Mouse (Mus musculus): Measurements from ENCODE around the gene Pate4. TPM values are rescaled to one million over a fixed set of nuclear protein-coding genes. Genes with fewer than 3 reads are reported as not detected.
"Not testable (repeated sequence)": the region's sequence is repeated elsewhere in the genome, so short reads cannot be mapped to it uniquely, and the experiment has no call there.

Pate4 gene
- not detected in 2 replicates for polyA plus RNA-seq (2014; fragmentation: Nextera tagmentation; extraction: Ambion mirVana)

GRCm38 (mm10) chr9:35611841-35612240 lies at the start of gene Pate4:
Pate4 (minus strand) TSS chr9:35611941.
- Histone ChIP-seq H3K4me3 (replicated peaks; ENCODE audit: low read depth, low read length) (no peak within 1 kb of the TSS), H3K36me3 (ENCODE audit: control insufficient read depth, insufficient read depth, low read length) (no peaks in the 10 kb centered on the region), H3K4me2 (ENCODE audit: low read length) (no peak within 1 kb of the TSS), H3K9me3 (ENCODE audit: control insufficient read depth, low read length) (no peaks in the 10 kb centered on the region), H3K9ac (replicated peaks; ENCODE audit: low read length) (no peak within 1 kb of the TSS), H3K27me3 (ENCODE audit: control insufficient read depth, insufficient read depth, low read length) (no peaks in the 10 kb centered on the region), H3K27ac (replicated peaks; ENCODE audit: low read depth, low read length) (no peak within 1 kb of the TSS), H3K4me1 (ENCODE audit: control insufficient read depth, insufficient read depth, low read length) (no peaks in the 10 kb centered on the region)
- DNase-seq (no peak), ATAC-seq (ENCODE audit: low FRiP score, low TSS enrichment) (no peak)
- 92% methylated on average over 1 of the region's 1 CpGs for WGBS

- H3K27me3 ChIP-seq (ENCODE audit: control insufficient read depth, insufficient read depth, low read length) = no peaks in the 10 kb centered on the region
- no peak within 1 kb of the TSS for H3K4me2 ChIP-seq (ENCODE audit: low read length)
- no peaks in the 10 kb centered on the region for H3K9me3 ChIP-seq (ENCODE audit: control insufficient read depth, low read length)
- no peak within 1 kb of the TSS for H3K9ac ChIP-seq (replicated peaks; ENCODE audit: low read length)
- no peaks in the 10 kb centered on the region for H3K4me1 ChIP-seq (ENCODE audit: control insufficient read depth, insufficient read depth, low read length)
- no peak within 1 kb of the TSS for H3K4me3 ChIP-seq (replicated peaks; ENCODE audit: low read depth, low read length)
- no peak within 1 kb of the TSS for H3K27ac ChIP-seq (replicated peaks; ENCODE audit: low read depth, low read length)
- no peaks in the 10 kb centered on the region for H3K36me3 ChIP-seq (ENCODE audit: control insufficient read depth, insufficient read depth, low read length)
- DNase-seq (no peak), ATAC-seq (ENCODE audit: low FRiP score, low TSS enrichment) (no peak)
- WGBS = 73% methylated on average over 1 of the region's 1 CpGs
These were observed 36.4 kb upstream of the Pate4 start, which contains the start of gene Pate3 for GRCm38 (mm10) chr9:35648102-35648501. Pate3 (minus strand) TSS chr9:35648202.

GRCm38 (mm10) chr9:35632981-35633380 lies 21.2 kb upstream of the Pate4 start:
- ATAC-seq (ENCODE audit: low FRiP score, low TSS enrichment) = no peak
- WGBS = 77% methylated on average over 1 of the region's 1 CpGs
- H3K9ac ChIP-seq (replicated peaks; ENCODE audit: low read length) = no peak overlapping the region

GRCm38 (mm10) chr9:35616784-35617183 lies 5.0 kb upstream of the Pate4 start:
- H3K9ac ChIP-seq (replicated peaks; ENCODE audit: low read length); DNase-seq; H3K27me3 ChIP-seq (ENCODE audit: control insufficient read depth, insufficient read depth, low read length); H3K36me3 ChIP-seq (ENCODE audit: control insufficient read depth, insufficient read depth, low read length); H3K4me1 ChIP-seq (ENCODE audit: control insufficient read depth, insufficient read depth, low read length); H3K4me2 ChIP-seq (ENCODE audit: low read length); H3K4me3 ChIP-seq (replicated peaks; ENCODE audit: low read depth, low read length); H3K27ac ChIP-seq (replicated peaks; ENCODE audit: low read depth, low read length); ATAC-seq (ENCODE audit: low FRiP score, low TSS enrichment); H3K9me3 ChIP-seq (ENCODE audit: control insufficient read depth, low read length): not testable (repeated sequence)
- 75% methylated on average over 2 of the region's 2 CpGs for WGBS

More at GRCm38 (mm10) chr9:35632981-35633380, 21.2 kb upstream of the Pate4 start:
- no peak overlapping the region for H3K4me3 ChIP-seq (replicated peaks; ENCODE audit: low read depth, low read length)
- DNase-seq = no peak
- H3K4me1 ChIP-seq (ENCODE audit: control insufficient read depth, insufficient read depth, low read length) = no peaks in the 10 kb centered on the region
- no peak overlapping the region for H3K27ac ChIP-seq (replicated peaks; ENCODE audit: low read depth, low read length)
- H3K27me3 ChIP-seq (ENCODE audit: control insufficient read depth, insufficient read depth, low read length) = no peaks in the 10 kb centered on the region
- H3K36me3 ChIP-seq (ENCODE audit: control insufficient read depth, insufficient read depth, low read length) = no peaks in the 10 kb centered on the region
- H3K4me2 ChIP-seq (ENCODE audit: low read length) = no peak overlapping the region
- no peaks in the 10 kb centered on the region for H3K9me3 ChIP-seq (ENCODE audit: control insufficient read depth, low read length)

GRCm38 (mm10) chr9:35614005-35614404 lies 2.3 kb upstream of the Pate4 start:
- no peak overlapping the region for H3K9ac ChIP-seq (replicated peaks; ENCODE audit: low read length)
- whole genome bisulfite sequencing = 27% methylated on average over 2 of the region's 2 CpGs
- no peak overlapping the region for H3K27ac ChIP-seq (replicated peaks; ENCODE audit: low read depth, low read length)
- H3K27me3 ChIP-seq (ENCODE audit: control insufficient read depth, insufficient read depth, low read length) = no peaks in the 10 kb centered on the region
- no peaks in the 10 kb centered on the region for H3K9me3 ChIP-seq (ENCODE audit: control insufficient read depth, low read length)
- DNase-seq = peak; percentile 4
- H3K4me3 ChIP-seq (replicated peaks; ENCODE audit: low read depth, low read length) = no peak overlapping the region
- no peaks in the 10 kb centered on the region for H3K36me3 ChIP-seq (ENCODE audit: control insufficient read depth, insufficient read depth, low read length)
- no peak for ATAC-seq (ENCODE audit: low FRiP score, low TSS enrichment)
- no peaks in the 10 kb centered on the region for H3K4me1 ChIP-seq (ENCODE audit: control insufficient read depth, insufficient read depth, low read length)
- H3K4me2 ChIP-seq (ENCODE audit: low read length) = no peak overlapping the region

- no peak overlapping the region for H3K9ac ChIP-seq (replicated peaks; ENCODE audit: low read length)
- 69% methylated on average over 8 of the region's 8 CpGs for WGBS
- no peak for ATAC-seq (ENCODE audit: low FRiP score, low TSS enrichment)
- no peak overlapping the region for H3K4me2 ChIP-seq (ENCODE audit: low read length)
- no peaks in the 10 kb centered on the region for H3K4me1 ChIP-seq (ENCODE audit: control insufficient read depth, insufficient read depth, low read length)
- no peaks in the 10 kb centered on the region for H3K9me3 ChIP-seq (ENCODE audit: control insufficient read depth, low read length)
- H3K36me3 ChIP-seq (ENCODE audit: control insufficient read depth, insufficient read depth, low read length) = no peaks in the 10 kb centered on the region
- H3K27ac ChIP-seq (replicated peaks; ENCODE audit: low read depth, low read length) = no peak overlapping the region
- H3K27me3 ChIP-seq (ENCODE audit: control insufficient read depth, insufficient read depth, low read length) = no peaks in the 10 kb centered on the region
- H3K4me3 ChIP-seq (replicated peaks; ENCODE audit: low read depth, low read length) = no peak overlapping the region
- no peak for DNase-seq
These were observed 3.9 kb downstream of the Pate4 start for GRCm38 (mm10) chr9:35607647-35608405.

GRCm38 (mm10) chr9:35592903-35593302 lies 18.8 kb downstream of the Pate4 start:
- Histone ChIP-seq H3K27me3 (ENCODE audit: control insufficient read depth, insufficient read depth, low read length) (no peaks in the 10 kb centered on the region), H3K4me3 (replicated peaks; ENCODE audit: low read depth, low read length) (no peak overlapping the region), H3K36me3 (ENCODE audit: control insufficient read depth, insufficient read depth, low read length) (no peaks in the 10 kb centered on the region), H3K4me1 (ENCODE audit: control insufficient read depth, insufficient read depth, low read length) (no peaks in the 10 kb centered on the region), H3K4me2 (ENCODE audit: low read length) (no peak overlapping the region), H3K27ac (replicated peaks; ENCODE audit: low read depth, low read length) (no peak overlapping the region), H3K9ac (replicated peaks; ENCODE audit: low read length) (no peak overlapping the region), H3K9me3 (ENCODE audit: control insufficient read depth, low read length) (no peaks in the 10 kb centered on the region)
- DNase-seq = peak; percentile 51
- ATAC-seq (ENCODE audit: low FRiP score, low TSS enrichment) = no peak
- 17% methylated on average over 2 of the region's 2 CpGs for WGBS

GRCm38 (mm10) chr9:35587674-35588073 lies 24.1 kb downstream of the Pate4 start:
- 34% methylated on average over 1 of the region's 1 CpGs for WGBS
- Histone ChIP-seq H3K27ac (replicated peaks; ENCODE audit: low read depth, low read length) (no peak overlapping the region), H3K4me1 (ENCODE audit: control insufficient read depth, insufficient read depth, low read length) (no peaks in the 10 kb centered on the region), H3K4me2 (ENCODE audit: low read length) (no peak overlapping the region), H3K36me3 (ENCODE audit: control insufficient read depth, insufficient read depth, low read length) (no peaks in the 10 kb centered on the region), H3K9me3 (ENCODE audit: control insufficient read depth, low read length) (no peaks in the 10 kb centered on the region), H3K9ac (replicated peaks; ENCODE audit: low read length) (no peak overlapping the region), H3K27me3 (ENCODE audit: control insufficient read depth, insufficient read depth, low read length) (no peaks in the 10 kb centered on the region), H3K4me3 (replicated peaks; ENCODE audit: low read depth, low read length) (no peak overlapping the region)
- ATAC-seq (ENCODE audit: low FRiP score, low TSS enrichment) = no peak
- no peak for DNase-seq

GRCm38 (mm10) chr9:35574416-35574815 lies 37.3 kb downstream of the Pate4 start:
- ATAC-seq (ENCODE audit: low FRiP score, low TSS enrichment) = no peak
- H3K27ac ChIP-seq (replicated peaks; ENCODE audit: low read depth, low read length) = no peak overlapping the region
- no peaks in the 10 kb centered on the region for H3K27me3 ChIP-seq (ENCODE audit: control insufficient read depth, insufficient read depth, low read length)
- peak overlapping the region; percentile 57 for H3K4me2 ChIP-seq (ENCODE audit: low read length)
- no peaks in the 10 kb centered on the region for H3K9me3 ChIP-seq (ENCODE audit: control insufficient read depth, low read length)
- 4% methylated on average over 32 of the region's 32 CpGs for WGBS
- H3K36me3 ChIP-seq (ENCODE audit: control insufficient read depth, insufficient read depth, low read length) = no peaks in the 10 kb centered on the region
- no peaks in the 10 kb centered on the region for H3K4me1 ChIP-seq (ENCODE audit: control insufficient read depth, insufficient read depth, low read length)
- no peak for DNase-seq
- H3K9ac ChIP-seq (replicated peaks; ENCODE audit: low read length) = 0 out of 2 replicates have a peak overlapping the region, but pooled peaks have one; percentile 17
- H3K4me3 ChIP-seq (replicated peaks; ENCODE audit: low read depth, low read length) = peak overlapping the region; percentile 29
